Mouse (Mus musculus) CH12.LX (cell line): ENCODE measurements around the gene Cc2d1a. TPM values are rescaled to one million over a fixed set of nuclear protein-coding genes. Genes with fewer than 3 reads are reported as not detected.
A peak's percentile ranks its signal among the peaks of the same experiment; 100 is the strongest.

Experiments
- DNase-seq: peaks from one replicate; pipeline ENCODE4 v3.0.0-alpha.2; 2013; ENCODE audit errors: extremely low read depth
- H3K27ac ChIP-seq: 2 replicates; pipeline ENCODE4 v1.5.1; 2012; ENCODE audit warnings: low read depth, mild to moderate bottlenecking, control low read depth, moderate library complexity; ENCODE audit not compliant: insufficient read depth
- H3K27me3 ChIP-seq: replicated peaks from 2 replicates; pipeline ENCODE3; 2012; ENCODE audit warnings: inconsistent platforms
- H3K36me3 ChIP-seq, 2 experiments: replicated peaks in 1 of 2; 2 replicates each; pipeline versions ENCODE3 to v1.6.1; 2012; ENCODE audit warnings: inconsistent platforms in 1 of 2, low read length in 1 of 2, mild to moderate bottlenecking in 1 of 2, mixed read lengths in 1 of 2, moderate library complexity in 1 of 2; ENCODE audit not compliant: control insufficient read depth in 1 of 2, insufficient read depth in 1 of 2
- H3K4me1 ChIP-seq, 2 experiments: 2 replicates each; pipeline ENCODE4 v1.6.1; 2012; ENCODE audit warnings: inconsistent platforms in 1 of 2, moderate library complexity in 1 of 2; ENCODE audit not compliant: insufficient read depth in 2 of 2, control insufficient read depth in 1 of 2
- H3K4me2 ChIP-seq: 2 replicates; pipeline ENCODE4 v1.6.1; 2012; ENCODE audit warnings: low read depth, mild to moderate bottlenecking, control low read depth; ENCODE audit not compliant: poor library complexity, insufficient read depth, severe bottlenecking
- H3K4me3 ChIP-seq, 3 experiments: fragments of 150-350 bp in 1 of 3; sonication (generic) in 1 of 3; replicated peaks in 1 of 3; 2 replicates each; pipeline versions ENCODE3 to v1.5.1; 2011 to 2012; ENCODE audit warnings: low read depth in 2 of 3, low read length in 2 of 3, mild to moderate bottlenecking in 2 of 3, moderate library complexity in 2 of 3, control low read depth in 1 of 3, improper control_type of control experiment in 1 of 3, inconsistent platforms in 1 of 3, mixed read lengths in 1 of 3; ENCODE audit not compliant: poor library complexity in 1 of 3
- H3K79me2 ChIP-seq: replicated peaks from 2 replicates; pipeline ENCODE4 v1.6.1; 2012; ENCODE audit warnings: mild to moderate bottlenecking, moderate library complexity; ENCODE audit not compliant: control insufficient read depth, poor library complexity, insufficient read depth, severe bottlenecking; ENCODE audit errors: extremely low read depth
- H3K9ac ChIP-seq: 2 replicates; pipeline ENCODE4 v1.6.1; 2012; ENCODE audit warnings: low read depth, mild to moderate bottlenecking, control low read depth, moderate library complexity; ENCODE audit not compliant: insufficient read depth
- H3K9me3 ChIP-seq: replicated peaks from 2 replicates; pipeline ENCODE3; 2012; ENCODE audit warnings: low read length, inconsistent platforms, mixed read lengths
- BHLHE40 ChIP-seq: IDR thresholded peaks from 2 replicates; pipeline ENCODE4 v1.6.1; 2011; ENCODE audit warnings: mild to moderate bottlenecking, low read depth, low read length, improper control_type of control experiment
- CHD2 ChIP-seq: IDR thresholded peaks from 2 replicates; pipeline ENCODE4 v1.6.1; 2011; ENCODE audit warnings: low read length, improper control_type of control experiment
- CTCF ChIP-seq, 2 experiments: IDR thresholded peaks in 1 of 2; conservative IDR thresholded peaks in 1 of 2; 2 replicates each; pipeline ENCODE4 v1.5.1; 2011 to 2012; ENCODE audit warnings: low read depth in 2 of 2, low read length in 2 of 2, improper control_type of control experiment in 1 of 2, inconsistent platforms in 1 of 2, mild to moderate bottlenecking in 1 of 2, moderate library complexity in 1 of 2
- EP300 ChIP-seq: IDR thresholded peaks from 2 replicates; pipeline ENCODE4 v1.6.1; 2011; ENCODE audit warnings: low read length, improper control_type of control experiment
- ETS1 ChIP-seq: conservative IDR thresholded peaks from 2 replicates; pipeline ENCODE4 v1.6.1; 2012; ENCODE audit warnings: low read depth, mild to moderate bottlenecking, inconsistent platforms, low read length, improper control_type of control experiment, moderate library complexity
- IRF4 ChIP-seq: IDR thresholded peaks from 2 replicates; pipeline ENCODE4 v1.6.1; 2014; ENCODE audit warnings: low read depth, mild to moderate bottlenecking, inconsistent platforms, low read length, improper control_type of control experiment
- MAFK ChIP-seq: IDR thresholded peaks from 2 replicates; pipeline ENCODE4 v1.6.1; 2011; ENCODE audit warnings: low read length, improper control_type of control experiment; ENCODE audit not compliant: insufficient replicate concordance
- MAZ ChIP-seq: IDR thresholded peaks from 2 replicates; pipeline ENCODE4 v1.6.1; 2012; ENCODE audit warnings: low read depth, mild to moderate bottlenecking, inconsistent platforms, low read length, improper control_type of control experiment, moderate library complexity
- MXI1 ChIP-seq: IDR thresholded peaks from 2 replicates; pipeline ENCODE4 v1.6.1; 2011; ENCODE audit warnings: mild to moderate bottlenecking, low read depth, low read length, improper control_type of control experiment
- NRF1 ChIP-seq: IDR thresholded peaks from 2 replicates; pipeline ENCODE4 v1.6.1; 2014; ENCODE audit warnings: low read depth, mild to moderate bottlenecking, inconsistent platforms, low read length, improper control_type of control experiment, moderate library complexity
- RAD21 ChIP-seq: IDR thresholded peaks from 2 replicates; pipeline ENCODE4 v1.6.1; 2011; ENCODE audit warnings: low read depth, mild to moderate bottlenecking, low read length, improper control_type of control experiment, moderate library complexity
- SIN3A ChIP-seq: IDR thresholded peaks from 2 replicates; pipeline ENCODE4 v1.6.1; 2012; ENCODE audit warnings: low read length, improper control_type of control experiment, inconsistent platforms
- SMC3 ChIP-seq: IDR thresholded peaks from 2 replicates; pipeline ENCODE4 v1.6.1; 2011; ENCODE audit warnings: low read depth, low read length, improper control_type of control experiment
- UBTF ChIP-seq: IDR thresholded peaks from 2 replicates; pipeline ENCODE4 v1.6.1; 2012; ENCODE audit warnings: low read depth, mild to moderate bottlenecking, inconsistent platforms, low read length, improper control_type of control experiment, moderate library complexity
- USF1 ChIP-seq: IDR thresholded peaks from 2 replicates; pipeline ENCODE4 v1.6.1; 2014; ENCODE audit warnings: low read depth, mild to moderate bottlenecking, inconsistent platforms, low read length, improper control_type of control experiment
- ZMIZ1 ChIP-seq: IDR thresholded peaks from 2 replicates; pipeline ENCODE4 v1.6.1; 2012; ENCODE audit warnings: low read depth, mild to moderate bottlenecking, inconsistent platforms, low read length, improper control_type of control experiment
- dilution Hi-C: fragments of 300-500 bp; cut with MboI; formaldehyde crosslinking; loops from 2 replicates; pipeline ENCODE4 v1.14.3; 2020; ENCODE audit warnings: low sequenced_read_pairs; ENCODE audit not compliant: extremely low pct_unique_long_range_greater_than_20kb, extremely low pct_ligation_motif_present
- in situ Hi-C: fragments of 300-500 bp; cut with MboI; formaldehyde crosslinking; loops from 3 replicates; pipeline ENCODE4 v1.14.3; 2019; ENCODE audit warnings: low sequenced_read_pairs, low pct_ligation_motif_present, low pct_unique_long_range_greater_than_20kb, mixed read lengths
- polyA plus RNA-seq: library from polyadenylated mRNA; unstranded; fragments of >175 nt; gene quantifications from 2 replicates; pipeline ENCODE4 v1.2.1, GENCODE M21; 2012; ENCODE audit warnings: low read depth; ENCODE audit not compliant: insufficient read length
- total RNA-seq, 2 experiments: library from RNA; depleted of rRNA; stranded (reverse); fragments of 300-350 nt in 1 of 2; fragments of >200 nt in 1 of 2; gene quantifications; 2 replicates each; pipeline ENCODE4 v1.2.3; 2012 to 2014

Gene Cc2d1a
- total and polyA plus RNA-seq, 3 experiments = 2.8 to 11.4 (median 7.8) TPM

DNA sequence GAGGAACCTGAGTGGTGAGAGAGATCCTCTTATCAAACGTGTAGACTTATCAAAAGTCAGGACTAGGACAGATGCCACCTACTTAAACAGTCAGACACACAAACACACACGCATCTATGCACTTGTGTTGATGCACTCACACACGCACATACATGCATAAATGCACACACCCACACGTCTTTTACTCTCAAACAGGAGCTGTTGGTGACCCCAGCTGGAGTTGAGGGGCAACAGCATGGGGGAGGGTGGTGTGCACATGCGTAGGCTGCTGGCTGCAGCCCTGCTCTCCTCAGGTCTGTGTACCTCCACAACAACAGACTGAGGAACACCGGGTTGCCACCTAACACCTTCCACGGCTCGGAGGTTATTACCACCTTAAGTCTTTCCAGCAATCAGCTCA, 19.5 kb downstream of the Cc2d1a start:
- dilution Hi-C loops = no loop called here
- Histone ChIP-seq H3K4me1 (peaks cover 27 to 51% of the 10 kb centered on the region in 2 experiments), H3K9me3 (no peaks in the 10 kb centered on the region), H3K9ac (no peak overlapping the region), H3K36me3 (peaks cover 13 to 43% of the 10 kb centered on the region in 2 experiments), H3K4me2 (no peak overlapping the region)
- DNase-seq = no peak
- TF ChIP-seq BHLHE40 = no peak
- no peak for TF ChIP-seq ZMIZ1
- TF ChIP-seq CTCF (conservative IDR thresholded peaks at IDR 0.05 in 1 of 2, IDR thresholded peaks at IDR 0.05 in 1 of 2; ENCODE audit: low read depth in 2 of 2, low read length in 2 of 2) = peak in 1 of 2 experiments; percentile 44; a peak in 2 of 4 replicates
- peak; percentile 34 for TF ChIP-seq SMC3
- no peak for TF ChIP-seq UBTF
- TF ChIP-seq EP300 = no peak
- TF ChIP-seq RAD21 = peak; percentile 44
- TF ChIP-seq, all 38 proteins: peak for 3
- H3K27me3 ChIP-seq = no peaks in the 10 kb centered on the region
- H3K79me2 ChIP-seq = no peaks in the 10 kb centered on the region
- H3K4me3 ChIP-seq = no peak overlapping the region
- in situ Hi-C loops = no loop called here
- no peak overlapping the region for H3K27ac ChIP-seq

DNA sequence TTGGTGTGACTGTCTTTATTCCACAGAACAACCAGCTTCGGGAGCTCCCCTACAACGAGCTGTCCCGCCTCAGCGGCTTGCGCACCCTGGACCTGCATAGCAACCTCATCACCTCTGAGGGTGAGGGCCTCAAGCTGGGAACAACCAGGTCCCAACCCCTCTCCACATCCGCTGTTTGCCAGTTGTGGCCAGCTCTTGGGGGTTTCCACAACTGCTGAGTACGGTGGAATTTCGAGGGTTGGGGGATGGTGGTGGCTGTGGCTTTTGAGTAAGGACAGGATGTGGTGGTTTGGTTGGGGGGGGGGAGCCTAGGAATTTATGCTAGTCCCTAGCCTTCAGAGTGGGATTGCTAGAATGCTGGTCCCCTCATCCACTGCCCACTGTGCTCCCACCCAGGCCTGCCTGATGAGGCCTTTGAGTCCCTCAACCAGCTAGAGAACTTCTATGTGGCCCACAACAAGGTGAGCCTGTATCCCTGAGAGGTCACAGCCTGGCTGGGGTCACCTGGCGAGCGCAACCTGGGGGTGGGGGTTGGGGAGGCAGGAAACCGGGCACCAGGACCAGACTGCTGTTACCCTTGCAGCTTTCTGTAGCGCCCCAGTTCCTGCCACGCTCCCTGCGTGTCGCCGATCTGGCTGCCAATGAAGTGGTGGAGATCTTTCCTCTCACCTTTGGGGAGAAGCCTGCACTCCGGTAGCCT, 20.4 kb downstream of the Cc2d1a start:
- Histone ChIP-seq H3K4me3 (peak overlapping the region in 1 of 3 experiments; percentile 17), H3K27me3 (no peaks in the 10 kb centered on the region), H3K9me3 (no peaks in the 10 kb centered on the region), H3K27ac (peak overlapping the region; percentile 43), H3K4me1 (peaks cover 27 to 45% of the 10 kb centered on the region in 2 experiments), H3K4me2 (peak overlapping the region; percentile 30), H3K79me2 (no peaks in the 10 kb centered on the region), H3K9ac (no peak overlapping the region), H3K36me3 (peaks cover 4 to 34% of the 10 kb centered on the region in 2 experiments)
- peak; percentile 80 for DNase-seq
- peak; percentile 53; the same call in 1 of the 2 replicates for TF ChIP-seq MAZ
- TF ChIP-seq SIN3A = 0 out of 2 replicates have a peak, but pooled peaks have one; percentile 51
- peak; percentile 21; the same call in 1 of the 2 replicates for TF ChIP-seq IRF4
- peak; percentile 36 for TF ChIP-seq CHD2
- no peak for TF ChIP-seq NRF1
- TF ChIP-seq MAFK = peak; percentile 54; the same call in 1 of the 2 replicates
- peak; percentile 48 for TF ChIP-seq ETS1
- no peak for TF ChIP-seq USF1
- TF ChIP-seq ZMIZ1 = 0 out of 2 replicates have a peak, but pooled peaks have one; percentile 44
- peak; percentile 22; the same call in 1 of the 2 replicates for TF ChIP-seq BHLHE40
- TF ChIP-seq MXI1 = no peak
- dilution Hi-C loops = no loop called here
- in situ Hi-C loops = no loop called here
